Mouse (Mus musculus): ENCODE measurements around the gene Runx1.

- TF ChIP-seq POLR2A (IDR thresholded peaks at IDR 0.05; ENCODE audit: insufficient read depth, low read depth, low read length) (no peak), CTCF (IDR thresholded peaks at IDR 0.05; ENCODE audit: insufficient read depth, low read depth, low read length) (no peak)
Measured at GRCm38 (mm10) chr16:92599451-92599850, 226.5 kb downstream of the Runx1 start.

Measured in olfactory bulb, adult 2 months (tissue).